Mouse (Mus musculus): Measurements from ENCODE around the gene Ube2g1.

Gene Ube2g1

GRCm38 (mm10) chr11:72606694-72607407 is at the start of gene Ube2g1:
TSS of gene Ube2g1 (plus strand) at chr11:72607283.
- DNase-seq (ENCODE audit: low spot score) = peak; percentile 95

GRCm38 (mm10) chr11:72558155-72558554 is 48.9 kb upstream of the Ube2g1 start:
- no peak for DNase-seq (ENCODE audit: low spot score)

GRCm38 (mm10) chr11:72560661-72561060 is 46.4 kb upstream of the Ube2g1 start:
- no peak for DNase-seq (ENCODE audit: low spot score)

GRCm38 (mm10) chr11:72564232-72564807 is 42.8 kb upstream of the Ube2g1 start:
- DNase-seq (ENCODE audit: low spot score) = peak; percentile 68

- DNase-seq (ENCODE audit: low spot score) = no peak
Observed at GRCm38 (mm10) chr11:72566304-72566703, 40.8 kb upstream of the Ube2g1 start.

GRCm38 (mm10) chr11:72566816-72567338 is 40.2 kb upstream of the Ube2g1 start:
- DNase-seq (ENCODE audit: low spot score) = no peak

GRCm38 (mm10) chr11:72569051-72569450 is 38.0 kb upstream of the Ube2g1 start:
- DNase-seq (ENCODE audit: low spot score) = no peak

- DNase-seq (ENCODE audit: low spot score) = no peak
Observed at GRCm38 (mm10) chr11:72569671-72570318, 37.3 kb upstream of the Ube2g1 start.

GRCm38 (mm10) chr11:72570319-72570979 is 36.6 kb upstream of the Ube2g1 start:
- DNase-seq (ENCODE audit: low spot score) = peak; percentile 81

- DNase-seq (ENCODE audit: low spot score) = peak; percentile 36
Observed at GRCm38 (mm10) chr11:72573819-72574218, 33.3 kb upstream of the Ube2g1 start.

GRCm38 (mm10) chr11:72576111-72576465 is 31.0 kb upstream of the Ube2g1 start:
- DNase-seq (ENCODE audit: low spot score) = no peak

- no peak for DNase-seq (ENCODE audit: low spot score)
Observed at GRCm38 (mm10) chr11:72576466-72577351, 30.4 kb upstream of the Ube2g1 start.

GRCm38 (mm10) chr11:72578471-72578870 is 28.6 kb upstream of the Ube2g1 start:
- DNase-seq (ENCODE audit: low spot score) = no peak

- DNase-seq (ENCODE audit: low spot score) = no peak
Observed at GRCm38 (mm10) chr11:72581609-72582447, 25.3 kb upstream of the Ube2g1 start.

- no peak for DNase-seq (ENCODE audit: low spot score)
Observed at GRCm38 (mm10) chr11:72582448-72582705, 24.7 kb upstream of the Ube2g1 start.

GRCm38 (mm10) chr11:72583092-72583491 is 24.0 kb upstream of the Ube2g1 start:
- DNase-seq (ENCODE audit: low spot score) = no peak

- no peak for DNase-seq (ENCODE audit: low spot score)
Observed at GRCm38 (mm10) chr11:72586570-72586969, 20.5 kb upstream of the Ube2g1 start.

GRCm38 (mm10) chr11:72587537-72588233 is 19.4 kb upstream of the Ube2g1 start:
- no peak for DNase-seq (ENCODE audit: low spot score)

GRCm38 (mm10) chr11:72595010-72595737 is 11.9 kb upstream of the Ube2g1 start:
- no peak for DNase-seq (ENCODE audit: low spot score)

- DNase-seq (ENCODE audit: low spot score) = no peak
Observed at GRCm38 (mm10) chr11:72597780-72598179, 9.3 kb upstream of the Ube2g1 start.

Measured in adipocyte (in vitro differentiated cells).